Mouse (Mus musculus) midbrain, postnatal 0 days (tissue): ENCODE measurements at regions not wholly inside any gene's neighbourhood (a gene's known extent, or its start where the extent isn't known, plus 50 kb on each side); places are given as distances from the start of the nearest gene placed in this dataset.

Experiments
- ATAC-seq: fragments of 200-750 bp; cut with Nextera tagmentation; 2 replicates; pipeline ENCODE4 v1.8.0; 2017; ENCODE audit warnings: moderate number of reproducible peaks, mild to moderate bottlenecking, moderate TSS enrichment, moderate library complexity; ENCODE audit not compliant: low FRiP score
- DNase-seq: peaks from one replicate; pipeline ENCODE4 v3.0.0-alpha.2; 2015; ENCODE audit warnings: low spot score
- H3K27ac ChIP-seq: fragments of 300-500 bp; sonication (generic); 2 replicates; pipeline ENCODE4 v1.5.1; 2014; ENCODE audit warnings: low read depth, mild to moderate bottlenecking, low read length, mixed read lengths
- H3K27me3 ChIP-seq: fragments of 300-500 bp; sonication (generic); 2 replicates; pipeline ENCODE4 v1.6.1; 2014; ENCODE audit warnings: low read length, control low read depth, mixed read lengths; ENCODE audit not compliant: insufficient read depth
- H3K36me3 ChIP-seq: fragments of 300-500 bp; sonication (generic); 2 replicates; pipeline ENCODE4 v1.6.1; 2014; ENCODE audit warnings: low read length, control low read depth, mixed read lengths; ENCODE audit not compliant: insufficient read depth
- H3K4me1 ChIP-seq: fragments of 300-500 bp; sonication (generic); 2 replicates; pipeline ENCODE4 v1.6.1; 2014; ENCODE audit warnings: mild to moderate bottlenecking, control low read depth, antibody characterized with exemption, low read length, mixed read lengths; ENCODE audit not compliant: insufficient read depth
- H3K4me2 ChIP-seq: fragments of 300-500 bp; sonication (generic); 2 replicates; pipeline ENCODE4 v1.6.1; 2014; ENCODE audit warnings: low read depth, mild to moderate bottlenecking, low read length, mixed read lengths; ENCODE audit not compliant: poor library complexity, severe bottlenecking
- H3K4me3 ChIP-seq: fragments of 300-500 bp; sonication (generic); 2 replicates; pipeline ENCODE4 v1.5.1; 2014; ENCODE audit warnings: low read depth, mild to moderate bottlenecking, low read length, moderate library complexity
- H3K9ac ChIP-seq: fragments of 300-500 bp; sonication (generic); replicated peaks from 2 replicates; pipeline ENCODE4 v1.6.1; 2014; ENCODE audit warnings: mild to moderate bottlenecking, low read length, moderate library complexity, mixed read lengths; ENCODE audit not compliant: poor library complexity, severe bottlenecking
- H3K9me3 ChIP-seq: fragments of 300-500 bp; sonication (generic); 2 replicates; pipeline ENCODE4 v1.6.1; 2016; ENCODE audit warnings: low read length, control low read depth
- CTCF ChIP-seq: IDR thresholded peaks from 2 replicates; pipeline ENCODE4 v1.5.1; 2016; ENCODE audit warnings: antibody characterized with exemption, mild to moderate bottlenecking
- WGBS: fragments of 180-500 bp; shearing (Covaris S2); extraction: QIAGEN DNeasy Blood & Tissue Kit; methylation state at CpG from one replicate; pipeline ENCODE4 v1.1.7; 2014; 5-methylcytosine and 5-hydroxymethylcytosine counted together

GRCm38 (mm10) chrX:7428621-7429523 lies 53.2 kb upstream of the Usp27x start:
- peak; percentile 70 for DNase-seq
- Histone ChIP-seq H3K4me1 (no peaks in the 10 kb centered on the region), H3K4me2 (no peak overlapping the region), H3K36me3 (no peaks in the 10 kb centered on the region), H3K27ac (no peak overlapping the region), H3K9me3 (no peaks in the 10 kb centered on the region), H3K4me3 (no peak overlapping the region), H3K27me3 (no peaks in the 10 kb centered on the region), H3K9ac (no peak overlapping the region)
- peak; percentile 58 for ATAC-seq
- WGBS: 43% methylated on average over 20 of the region's 20 CpGs
- no peak for TF ChIP-seq CTCF
